ENCODE assay signal across 24 mouse cellular contexts in the genomic region with DNA sequence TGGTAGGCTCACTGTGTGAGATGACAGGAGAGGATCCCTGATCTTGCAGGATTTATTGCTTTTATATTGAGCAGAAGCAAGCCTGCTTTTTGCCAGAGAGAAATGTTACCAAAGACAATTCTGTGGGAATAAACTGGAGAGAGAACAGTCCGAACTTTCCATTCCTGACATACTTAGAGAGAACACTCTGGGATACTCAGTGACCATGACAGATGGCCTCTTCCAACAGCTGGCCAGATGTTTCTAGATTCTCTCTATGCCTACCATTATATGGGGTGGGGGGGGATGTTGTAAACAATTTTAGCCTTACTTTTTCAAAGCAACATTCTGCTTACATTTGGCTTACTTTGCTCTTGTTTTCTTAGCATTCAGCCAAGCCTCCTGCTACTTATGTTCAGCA.
"Had no signal": no experiment of that assay in that cellular context is flagged by ENCODE, and none has a peak within 500 bp of the region (broad histone marks: within the 10 kb centered on the region; RNA-seq: fewer than 3 reads in every experiment).

No protein-coding gene starts in this region.

- H3K4me1 ChIP-seq: heart, embryonic 10.5 days; heart, embryonic 12.5 days; hindbrain, embryonic 10.5 days; hindbrain, embryonic 12.5 days; intestine, embryonic 15.5 days; limb, embryonic 13.5 days; limb, embryonic 15.5 days had no signal

- H3K4me3 ChIP-seq: gastrocnemius, adult 2 months; heart, embryonic 10.5 days; heart, embryonic 12.5 days; hindbrain, embryonic 10.5 days; hindbrain, embryonic 12.5 days; intestine, embryonic 15.5 days; layer of hippocampus, adult 2 months; limb, embryonic 13.5 days; limb, embryonic 15.5 days had no signal

- H3K9me3 ChIP-seq: heart, embryonic 10.5 days; heart, embryonic 12.5 days; hindbrain, embryonic 10.5 days; hindbrain, embryonic 12.5 days; intestine, embryonic 15.5 days; limb, embryonic 13.5 days; limb, embryonic 15.5 days had no signal

- H3K4me2 ChIP-seq: heart, embryonic 12.5 days; hindbrain, embryonic 12.5 days; hindbrain, embryonic 14.5 days; intestine, embryonic 15.5 days; limb, embryonic 13.5 days; limb, embryonic 15.5 days had no signal

- ATAC-seq: hindbrain, embryonic 16.5 days; inflammation-experienced regulatory T-cells, adult 6 months; intestine, embryonic 15.5 days had no signal

- DNase-seq: gastrocnemius, adult 2 months; gastrocnemius, postnatal 10 days; gastrocnemius, postnatal 25 days; heart, postnatal 10 days; heart, postnatal 4 days; kidney, adult 18-20 months; kidney, adult 8-10 months; kidney, postnatal 10 days; kidney, postnatal 25 days; kidney, postnatal 4 days; layer of hippocampus, adult 9-11 months; layer of hippocampus, postnatal 36 days; left cerebral cortex, postnatal 4 days had no signal

- H3K27ac ChIP-seq: gastrocnemius, adult 2 months; heart, embryonic 10.5 days; hindbrain, embryonic 10.5 days; hindbrain, embryonic 12.5 days; hindbrain, embryonic 14.5 days; intestine, embryonic 15.5 days; layer of hippocampus, adult 2 months; limb, embryonic 13.5 days; limb, embryonic 15.5 days had no signal

- H3K27me3 ChIP-seq: heart, embryonic 12.5 days; hindbrain, embryonic 12.5 days; intestine, embryonic 15.5 days; limb, embryonic 13.5 days; limb, embryonic 15.5 days had no signal

- H3K36me3 ChIP-seq: heart, embryonic 10.5 days; heart, embryonic 12.5 days; hindbrain, embryonic 10.5 days; hindbrain, embryonic 12.5 days; intestine, embryonic 15.5 days; limb, embryonic 13.5 days; limb, embryonic 15.5 days had no signal

- H3K9ac ChIP-seq: heart, embryonic 12.5 days; hindbrain, embryonic 12.5 days; hindbrain, embryonic 14.5 days; intestine, embryonic 15.5 days; limb, embryonic 13.5 days; limb, embryonic 15.5 days had no signal
